Mouse (Mus musculus) midbrain, postnatal 0 days (tissue): Measurements from ENCODE around the gene Gna12. TPM values are rescaled to one million over a fixed set of nuclear protein-coding genes. Genes with fewer than 3 reads are reported as not detected.
A peak's percentile ranks its signal among the peaks of the same experiment; 100 is the strongest.

ENCODE experiments used
- ATAC-seq: fragments of 200-750 bp; cut with Nextera tagmentation; 2 replicates; pipeline ENCODE4 v1.8.0; 2017; ENCODE audit warnings: moderate number of reproducible peaks, mild to moderate bottlenecking, moderate TSS enrichment, moderate library complexity; ENCODE audit not compliant: low FRiP score
- DNase-seq: peaks from one replicate; pipeline ENCODE4 v3.0.0-alpha.2; 2015; ENCODE audit warnings: low spot score
- H3K27ac ChIP-seq: fragments of 300-500 bp; sonication (generic); 2 replicates; pipeline ENCODE4 v1.5.1; 2014; ENCODE audit warnings: low read depth, mild to moderate bottlenecking, low read length, mixed read lengths
- H3K27me3 ChIP-seq: fragments of 300-500 bp; sonication (generic); 2 replicates; pipeline ENCODE4 v1.6.1; 2014; ENCODE audit warnings: low read length, control low read depth, mixed read lengths; ENCODE audit not compliant: insufficient read depth
- H3K36me3 ChIP-seq: fragments of 300-500 bp; sonication (generic); 2 replicates; pipeline ENCODE4 v1.6.1; 2014; ENCODE audit warnings: low read length, control low read depth, mixed read lengths; ENCODE audit not compliant: insufficient read depth
- H3K4me1 ChIP-seq: fragments of 300-500 bp; sonication (generic); 2 replicates; pipeline ENCODE4 v1.6.1; 2014; ENCODE audit warnings: mild to moderate bottlenecking, control low read depth, antibody characterized with exemption, low read length, mixed read lengths; ENCODE audit not compliant: insufficient read depth
- H3K4me2 ChIP-seq: fragments of 300-500 bp; sonication (generic); 2 replicates; pipeline ENCODE4 v1.6.1; 2014; ENCODE audit warnings: low read depth, mild to moderate bottlenecking, low read length, mixed read lengths; ENCODE audit not compliant: poor library complexity, severe bottlenecking
- H3K4me3 ChIP-seq: fragments of 300-500 bp; sonication (generic); 2 replicates; pipeline ENCODE4 v1.5.1; 2014; ENCODE audit warnings: low read depth, mild to moderate bottlenecking, low read length, moderate library complexity
- H3K9ac ChIP-seq: fragments of 300-500 bp; sonication (generic); replicated peaks from 2 replicates; pipeline ENCODE4 v1.6.1; 2014; ENCODE audit warnings: mild to moderate bottlenecking, low read length, moderate library complexity, mixed read lengths; ENCODE audit not compliant: poor library complexity, severe bottlenecking
- H3K9me3 ChIP-seq: fragments of 300-500 bp; sonication (generic); 2 replicates; pipeline ENCODE4 v1.6.1; 2016; ENCODE audit warnings: low read length, control low read depth
- CTCF ChIP-seq: IDR thresholded peaks from 2 replicates; pipeline ENCODE4 v1.5.1; 2016; ENCODE audit warnings: antibody characterized with exemption, mild to moderate bottlenecking
- WGBS: fragments of 180-500 bp; shearing (Covaris S2); extraction: QIAGEN DNeasy Blood & Tissue Kit; methylation state at CpG from one replicate; pipeline ENCODE4 v1.1.7; 2014; 5-methylcytosine and 5-hydroxymethylcytosine counted together
- polyA plus RNA-seq: library from polyadenylated mRNA; unstranded; fragments of >200 nt; fragmentation: Nextera tagmentation; extraction: Ambion mirVana; gene quantifications from 2 replicates; pipeline ENCODE4 v1.2.1, GENCODE M21; 2015
- total RNA-seq: library from RNA; depleted of rRNA; stranded (reverse); fragments of >200 nt; gene quantifications from 2 replicates; pipeline ENCODE4 v1.2.3, GENCODE M21; 2014

The Gna12 gene
- total and polyA plus RNA-seq, 2 experiments from 2014 or later = 28.0 to 152 TPM

DNA sequence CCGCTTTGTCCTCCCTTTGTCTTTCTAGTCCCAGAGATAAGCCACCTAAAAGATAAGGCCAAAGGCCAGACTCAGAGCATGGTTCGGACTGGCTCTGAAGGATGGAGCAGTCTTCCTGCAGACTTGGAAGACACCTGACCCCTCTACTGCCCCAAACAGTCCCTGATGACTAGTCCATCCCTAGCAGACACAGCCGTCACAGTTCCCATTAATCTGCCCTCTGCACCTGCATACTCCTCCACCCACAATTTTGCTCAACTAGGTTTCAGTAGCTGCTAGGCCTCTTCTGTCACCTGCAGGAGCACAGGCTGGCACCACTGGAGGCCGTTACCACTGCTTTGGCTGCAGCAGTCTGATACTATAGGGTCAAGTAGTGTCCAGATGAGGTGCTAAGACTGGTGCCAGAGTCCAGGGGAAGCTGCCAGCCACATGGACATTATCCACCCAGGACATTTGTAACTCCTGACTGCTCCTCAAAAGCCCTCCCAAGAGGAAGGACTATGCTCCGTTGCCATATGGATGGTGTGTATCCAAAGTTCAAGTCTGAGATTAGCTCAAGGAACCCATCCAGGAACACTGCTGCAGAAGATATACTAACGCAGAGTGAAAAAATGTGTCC lies 13.2 kb downstream of the Gna12 start:
- Histone ChIP-seq H3K4me2 (no peak overlapping the region), H3K9ac (no peak overlapping the region), H3K4me3 (no peak overlapping the region), H3K27me3 (no peaks in the 10 kb centered on the region), H3K9me3 (no peaks in the 10 kb centered on the region), H3K4me1 (peaks cover 13% of the 10 kb centered on the region), H3K36me3 (no peaks in the 10 kb centered on the region), H3K27ac (no peak overlapping the region)
- 93% methylated on average over 6 of the region's 6 CpGs for WGBS
- ATAC-seq (no peak), DNase-seq (no peak)
- TF ChIP-seq CTCF = no peak

DNA sequence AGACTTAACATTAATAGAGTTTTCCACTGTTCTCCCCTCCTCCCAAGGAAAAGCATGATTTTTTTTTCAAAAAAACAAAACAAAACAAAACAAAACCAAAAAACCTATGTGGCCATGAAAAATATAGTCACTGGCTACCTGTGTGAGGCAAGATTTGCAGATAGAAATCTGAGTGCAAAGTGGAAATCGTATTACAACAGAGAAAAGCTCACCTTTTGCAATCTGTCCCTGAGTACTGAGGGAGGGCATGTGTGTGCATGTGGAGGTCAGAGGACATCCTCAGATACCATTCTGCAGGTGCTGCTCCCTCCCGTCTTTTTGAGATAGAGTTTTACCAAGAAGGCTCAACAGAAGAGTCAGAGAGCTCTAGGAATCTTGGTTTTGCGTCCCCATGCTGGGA lies 14.2 kb downstream of the Gna12 start:
- Histone ChIP-seq H3K4me3 (no peak overlapping the region), H3K27me3 (no peaks in the 10 kb centered on the region), H3K9me3 (no peaks in the 10 kb centered on the region), H3K36me3 (no peaks in the 10 kb centered on the region), H3K27ac (no peak overlapping the region), H3K4me1 (peaks cover 14% of the 10 kb centered on the region), H3K4me2 (no peak overlapping the region), H3K9ac (no peak overlapping the region)
- ATAC-seq = no peak
- 88% methylated on average over 3 of the region's 3 CpGs for WGBS
- DNase-seq = no peak
- no peak for TF ChIP-seq CTCF

DNA sequence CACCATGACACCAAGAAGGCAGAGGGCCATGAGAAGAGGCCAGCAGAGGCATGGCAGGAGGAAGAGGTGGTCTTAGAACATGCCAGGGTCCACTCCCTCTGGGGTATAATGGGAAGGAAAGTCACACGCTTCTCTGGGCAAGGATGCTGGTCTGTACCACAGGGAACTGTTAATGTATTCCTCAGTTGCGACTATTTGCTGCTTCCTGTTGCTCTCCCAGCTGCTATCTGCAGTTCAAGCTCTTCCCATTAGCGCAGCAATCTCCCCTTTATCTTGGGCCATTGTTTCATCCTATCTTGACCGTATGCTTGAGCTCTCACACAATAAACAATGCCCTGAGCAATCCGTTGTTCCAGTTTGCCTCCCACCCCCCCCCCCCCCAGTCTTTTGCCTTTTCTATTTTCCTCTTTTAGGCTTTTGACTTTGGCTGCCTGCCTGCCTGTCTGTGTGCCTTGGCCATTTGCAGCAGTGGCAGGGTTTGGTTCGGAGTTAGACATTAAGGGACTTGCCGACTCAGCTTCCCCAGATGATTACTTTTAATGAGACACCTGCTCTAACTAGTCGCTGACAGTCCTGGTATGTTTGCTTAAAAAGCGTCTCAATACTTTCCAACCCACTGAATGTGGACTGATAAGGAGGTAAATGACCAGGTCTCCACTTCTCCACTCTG lies 15.0 kb downstream of the Gna12 start:
- Histone ChIP-seq H3K4me2 (no peak overlapping the region), H3K27ac (peak overlapping the region; percentile 52; the same call in 1 of the 2 replicates), H3K27me3 (no peaks in the 10 kb centered on the region), H3K4me3 (no peak overlapping the region), H3K9me3 (no peaks in the 10 kb centered on the region), H3K36me3 (no peaks in the 10 kb centered on the region), H3K9ac (no peak overlapping the region), H3K4me1 (peaks cover 14% of the 10 kb centered on the region)
- 21% methylated on average over 9 of the region's 9 CpGs for WGBS
- DNase-seq (peak; percentile 56), ATAC-seq (no peak)
- no peak for TF ChIP-seq CTCF

DNA sequence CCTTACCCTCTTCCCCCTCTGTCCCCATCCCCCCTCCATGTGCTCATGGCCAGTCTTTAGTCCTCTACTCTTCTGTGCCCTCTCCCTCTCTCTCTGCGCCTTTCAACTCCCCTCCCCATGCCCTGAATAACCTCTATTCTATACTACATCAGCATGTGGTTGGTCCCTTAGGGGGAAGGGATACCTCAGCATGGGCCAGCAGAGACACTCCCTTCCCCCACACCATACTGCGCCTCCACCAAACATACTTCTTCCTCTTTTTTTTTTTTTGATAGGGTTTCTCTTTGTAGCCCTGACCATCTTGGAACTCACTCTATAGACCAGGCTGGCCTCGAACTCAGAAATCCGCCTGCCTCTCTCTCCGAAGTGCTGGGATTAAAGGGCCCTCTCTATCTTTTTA lies 15.8 kb downstream of the Gna12 start:
- H3K9me3 ChIP-seq = no peaks in the 10 kb centered on the region
- H3K27ac ChIP-seq = no peak overlapping the region

DNA sequence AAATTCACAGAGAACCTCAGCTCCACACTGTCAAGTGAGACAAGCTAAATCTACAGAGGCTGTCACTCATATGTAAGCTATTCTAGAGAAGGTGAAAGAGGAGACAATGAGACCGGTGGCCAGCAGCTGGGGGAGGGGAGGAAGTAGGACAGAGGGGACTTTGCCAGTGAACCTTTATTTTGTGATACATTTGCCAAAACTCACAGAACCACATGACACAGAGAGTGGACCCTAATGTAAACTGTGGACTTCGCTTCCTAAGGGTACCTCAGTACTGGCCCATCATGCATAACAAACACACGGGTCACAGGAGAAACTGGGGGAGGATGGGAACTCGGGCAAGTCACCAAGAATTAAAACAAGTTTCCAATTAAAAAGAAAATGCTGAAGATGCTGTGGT lies 17.5 kb downstream of the Gna12 start:
- no peak for ATAC-seq
- WGBS = 45% methylated on average over 4 of the region's 4 CpGs

More for the DNA sequence above, 15.8 kb downstream of the Gna12 start:
- no peak for TF ChIP-seq CTCF
- ATAC-seq (no peak), DNase-seq (no peak)
- H3K27me3 ChIP-seq = no peaks in the 10 kb centered on the region
- no peak overlapping the region for H3K4me2 ChIP-seq
- no peak overlapping the region for H3K4me3 ChIP-seq
- H3K4me1 ChIP-seq = peaks cover 14% of the 10 kb centered on the region
- no peak overlapping the region for H3K9ac ChIP-seq
- H3K36me3 ChIP-seq = no peaks in the 10 kb centered on the region
- 67% methylated on average over 5 of the region's 5 CpGs for WGBS

GRCm38 (mm10) chr5:140812063-140812462 lies 18.2 kb downstream of the Gna12 start:
- no peak for ATAC-seq
- DNase-seq = no peak
- Histone ChIP-seq H3K9ac (no peak overlapping the region), H3K27ac (no peak overlapping the region), H3K9me3 (no peaks in the 10 kb centered on the region), H3K4me1 (peaks cover 7% of the 10 kb centered on the region), H3K4me3 (no peak overlapping the region), H3K27me3 (no peaks in the 10 kb centered on the region), H3K4me2 (no peak overlapping the region), H3K36me3 (no peaks in the 10 kb centered on the region)
- no peak for TF ChIP-seq CTCF
- 58% methylated on average over 5 of the region's 5 CpGs for WGBS

More for the DNA sequence above, 17.5 kb downstream of the Gna12 start:
- no peak overlapping the region for H3K27ac ChIP-seq
- H3K27me3 ChIP-seq = no peaks in the 10 kb centered on the region
- H3K4me3 ChIP-seq = no peak overlapping the region
- no peak overlapping the region for H3K9ac ChIP-seq
- no peaks in the 10 kb centered on the region for H3K36me3 ChIP-seq
- H3K4me2 ChIP-seq = no peak overlapping the region
- H3K4me1 ChIP-seq = peaks cover 7% of the 10 kb centered on the region
- no peak for TF ChIP-seq CTCF
- DNase-seq = no peak
- no peaks in the 10 kb centered on the region for H3K9me3 ChIP-seq
